ENCODE assay signal across 10 mouse cellular contexts in the genomic region with DNA sequence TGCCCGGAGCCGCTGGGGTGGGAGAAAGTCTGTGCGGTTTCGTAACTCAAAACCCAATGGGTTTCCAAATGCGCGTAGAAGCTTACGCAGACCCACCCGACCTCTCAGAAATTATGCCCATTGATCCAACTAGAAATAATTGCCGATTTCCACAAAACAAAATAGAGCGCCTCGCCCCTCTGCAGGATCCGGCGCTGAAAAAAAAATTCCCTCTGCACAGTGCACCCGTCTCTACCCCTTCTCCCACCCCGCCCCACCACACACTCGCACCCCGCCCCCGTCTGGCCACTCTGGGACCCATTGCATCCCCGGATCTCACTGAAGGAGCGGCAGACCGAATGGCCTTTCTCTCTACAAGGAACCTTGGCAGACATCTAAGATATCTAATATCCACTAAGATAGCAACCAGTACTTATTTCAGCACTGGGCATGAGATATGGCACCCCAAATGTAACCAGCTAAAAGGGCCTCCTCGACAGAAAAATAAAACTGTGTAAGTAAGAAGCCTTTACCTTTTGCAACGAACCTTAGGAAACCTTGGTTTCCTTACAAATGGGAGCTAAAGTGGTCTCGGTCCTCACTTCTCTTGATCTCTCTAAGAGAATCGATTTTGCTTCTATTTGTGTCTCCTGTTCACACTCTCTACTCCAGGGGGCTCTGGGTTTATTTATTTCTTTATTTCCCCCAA. TPM values are rescaled to one million over a fixed set of nuclear protein-coding genes. Genes with fewer than 3 reads are reported as not detected.
DNase-seq lines count a peak whose midpoint lies in the region; ATAC-seq and TF ChIP-seq lines count a peak whose summit lies in the region.
"Had no signal": no experiment of that assay in that cellular context is flagged by ENCODE, and none has a peak within 500 bp of the region (broad histone marks: within the 10 kb centered on the region; RNA-seq: fewer than 3 reads in every experiment).

No protein-coding gene starts in this region.

- 0 out of 2 replicates have a peak, but pooled peaks cover 4% of the 10 kb centered on the region for H3K36me3 ChIP-seq in limb, embryonic 14.5 days (ENCODE audit: control insufficient read depth, insufficient read depth, low read length)

- H3K27ac ChIP-seq in embryonic fibroblast, embryonic 13.5 days (ENCODE audit: insufficient read depth, low read length), result peak overlapping the region; percentile 32; the same call in 1 of the 2 replicates
- peak overlapping the region; percentile 96 for H3K27ac ChIP-seq in limb, embryonic 14.5 days (replicated peaks; ENCODE audit: low read depth, low read length)

- no peaks in the 10 kb centered on the region for H3K4me1 ChIP-seq in embryonic fibroblast, embryonic 13.5 days (ENCODE audit: control insufficient read depth, insufficient read depth, low read length)
- peaks cover 8% of the 10 kb centered on the region; the same call in 1 of the 2 replicates for H3K4me1 ChIP-seq in limb, embryonic 14.5 days (ENCODE audit: control insufficient read depth, insufficient read depth, low read length)

- H3K9ac ChIP-seq in limb, embryonic 14.5 days (ENCODE audit: low read depth, low read length, severe bottlenecking), result peak overlapping the region; percentile 94

- peak overlapping the region; percentile 66 for H3K4me2 ChIP-seq in limb, embryonic 14.5 days (replicated peaks; ENCODE audit: low read depth, low read length, severe bottlenecking)

- no peak for TF ChIP-seq POLR2A in embryonic fibroblast, embryonic 13.5 days (IDR thresholded peaks at IDR 0.05; ENCODE audit: low read depth, low read length)
- TF ChIP-seq POLR2A in limb, embryonic 14.5 days (IDR thresholded peaks at IDR 0.05; ENCODE audit: borderline replicate concordance, extremely low read depth, insufficient read depth, insufficient read length), result no peak

- H3K4me3 ChIP-seq in embryonic fibroblast, embryonic 13.5 days (ENCODE audit: insufficient read depth, low read length), result peak overlapping the region; percentile 40
- H3K4me3 ChIP-seq in limb, embryonic 14.5 days (replicated peaks; ENCODE audit: low read length), result peak overlapping the region; percentile 54

- H3K27me3 ChIP-seq in limb, embryonic 14.5 days (ENCODE audit: control insufficient read depth, insufficient read depth, low read length), result peaks cover 51% of the 10 kb centered on the region

- TF ChIP-seq CTCF in embryonic fibroblast, embryonic 13.5 days (IDR thresholded peaks at IDR 0.05; ENCODE audit: borderline replicate concordance, insufficient read depth, low read length), result no peak

- intact Hi-C loops in heart, postnatal 25 days (cut with DNase I), result no loop called here

- WGBS in limb, embryonic 14.5 days, result 2% methylated on average over 25 of the region's 25 CpGs

- H3K9me3 ChIP-seq in limb, embryonic 14.5 days (ENCODE audit: control insufficient read depth, low read length), result no peaks in the 10 kb centered on the region

- DNase-seq in heart, adult 11 months, result peak; percentile 91
- no peak for DNase-seq in heart, postnatal 25 days (ENCODE audit: low spot score)
- peak; percentile 28 for DNase-seq in R1 (ENCODE audit: low read depth, low spot score)
- no peak for DNase-seq in limb, embryonic 14.5 days (ENCODE audit: low spot score)
- DNase-seq in cerebellum, adult 9-11 months, result no peak
- no peak for DNase-seq in urinary bladder, postnatal 4 days (ENCODE audit: low spot score in 2 of 2)
- no peak for DNase-seq in layer of hippocampus, postnatal 10 days (ENCODE audit: low spot score in 2 of 2)

- ATAC-seq in limb, embryonic 14.5 days (ENCODE audit: low FRiP score, low read depth), result no peak

RNA-seq across cellular contexts. Expression of a gene that starts 0.5 kb away (rescaled TPM):
- 10 to 100 TPM; 29.0 to 33.6 TPM for total RNA-seq in heart, postnatal 25 days (2021)
- 5.5 and 9.3 TPM in 2 replicates for polyA plus RNA-seq in embryonic fibroblast, embryonic 13.5 days (2011; ENCODE audit: insufficient read length, low read depth, missing spikeins)
- 36.9 and 39.3 TPM in 2 replicates for polyA plus RNA-seq in limb, embryonic 14.5 days (2012; rRNA removed)
- 22.4 and 29.3 TPM in 2 replicates for polyA plus RNA-seq in limb, embryonic 14.5 days (2014; fragmentation: Nextera tagmentation; extraction: Ambion mirVana)
- total RNA-seq in layer of hippocampus, postnatal 10 days (2021), result not detected
- total RNA-seq: layer of hippocampus, postnatal 14 days; monocyte, adult 5-6 weeks had no signal

Comparison
In these comparisons a context has a peak if more than half of its experiments do, and no peak if none do; other contexts are left out.
1. DNase-seq: peak in heart, adult 11 months (single experiment) and R1 (single experiment); none in heart, postnatal 25 days (single experiment), limb, embryonic 14.5 days (single experiment), cerebellum, adult 9-11 months (single experiment), urinary bladder, postnatal 4 days (0 of 2) and layer of hippocampus, postnatal 10 days (0 of 2).
2. RNA of a gene that starts 0.5 kb away (total RNA-seq): 29.0 to 33.6 TPM in heart, postnatal 25 days; not detected in layer of hippocampus, postnatal 10 days; every median in the first group is over 10 times any median in the second.